ENCODE assay signal across 9 mouse cellular contexts in genomic region chrX:73718686-73719362, GRCm38 (mm10). TPM values are rescaled to one million over a fixed set of nuclear protein-coding genes. Genes with fewer than 3 reads are reported as not detected.
DNase-seq lines count a peak whose midpoint lies in the region; ATAC-seq and TF ChIP-seq lines count a peak whose summit lies in the region.
"Had no signal": no experiment of that assay in that cellular context is flagged by ENCODE, and none has a peak within 500 bp of the region (broad histone marks: within the 10 kb centered on the region; RNA-seq: fewer than 3 reads in every experiment).

No protein-coding gene starts in this region.

- no peak overlapping the region for H3K4me3 ChIP-seq in kidney, embryonic 14.5 days (ENCODE audit: low read length)
- H3K4me3 ChIP-seq in embryonic facial prominence, embryonic 15.5 days (replicated peaks), result no peak overlapping the region
- no peak overlapping the region for H3K4me3 ChIP-seq in hindbrain, postnatal 0 days (ENCODE audit: low read length)
- peak overlapping the region; percentile 70; the same call in 1 of the 2 replicates for H3K4me3 ChIP-seq in liver, embryonic 13.5 days (replicated peaks)
- no peak overlapping the region for H3K4me3 ChIP-seq in neural tube, embryonic 14.5 days (ENCODE audit: low read depth, low read length)
- H3K4me3 ChIP-seq: midbrain, embryonic 12.5 days had no signal

- TF ChIP-seq CTCF in hindbrain, postnatal 0 days (IDR thresholded peaks at IDR 0.05; ENCODE audit: low read depth), result no peak

- no peaks in the 10 kb centered on the region for H3K27me3 ChIP-seq in kidney, embryonic 14.5 days (ENCODE audit: control insufficient read depth, insufficient read depth, low read length)
- 0 out of 2 replicates have a peak, but pooled peaks cover 3% of the 10 kb centered on the region for H3K27me3 ChIP-seq in embryonic facial prominence, embryonic 15.5 days
- H3K27me3 ChIP-seq in hindbrain, postnatal 0 days (ENCODE audit: insufficient read depth, low read length), result no peaks in the 10 kb centered on the region
- no peaks in the 10 kb centered on the region for H3K27me3 ChIP-seq in liver, embryonic 13.5 days
- no peaks in the 10 kb centered on the region for H3K27me3 ChIP-seq in neural tube, embryonic 14.5 days (ENCODE audit: control insufficient read depth, insufficient read depth, low read length)
- H3K27me3 ChIP-seq: midbrain, embryonic 12.5 days had no signal

- H3K27ac ChIP-seq in kidney, embryonic 14.5 days (ENCODE audit: low read depth, low read length), result no peak overlapping the region
- H3K27ac ChIP-seq in embryonic facial prominence, embryonic 15.5 days (replicated peaks), result peak overlapping the region; percentile 39
- no peak overlapping the region for H3K27ac ChIP-seq in hindbrain, postnatal 0 days
- peak overlapping the region; percentile 21; the same call in 1 of the 2 replicates for H3K27ac ChIP-seq in liver, embryonic 13.5 days
- no peak overlapping the region for H3K27ac ChIP-seq in neural tube, embryonic 14.5 days (ENCODE audit: low read depth, low read length)
- H3K27ac ChIP-seq: midbrain, embryonic 12.5 days had no signal

- H3K36me3 ChIP-seq in kidney, embryonic 14.5 days (ENCODE audit: control insufficient read depth, insufficient read depth, low read length), result no peaks in the 10 kb centered on the region; the same call in 1 of the 2 replicates
- 0 out of 2 replicates have a peak, but pooled peaks cover 6% of the 10 kb centered on the region for H3K36me3 ChIP-seq in embryonic facial prominence, embryonic 15.5 days
- no peaks in the 10 kb centered on the region for H3K36me3 ChIP-seq in hindbrain, postnatal 0 days (ENCODE audit: insufficient read depth, low read length)
- H3K36me3 ChIP-seq in liver, embryonic 13.5 days, result 0 out of 2 replicates have a peak, but pooled peaks cover under 1% of the 10 kb centered on the region
- H3K36me3 ChIP-seq in neural tube, embryonic 14.5 days (ENCODE audit: control insufficient read depth, insufficient read depth, low read length), result no peaks in the 10 kb centered on the region
- H3K36me3 ChIP-seq: midbrain, embryonic 12.5 days had no signal

- DNase-seq in kidney, adult 11 months, result peak; percentile 27
- DNase-seq in adipocyte (ENCODE audit: low spot score), result peak; percentile 32
- DNase-seq in hindbrain, postnatal 0 days (ENCODE audit: low spot score), result peak; percentile 3
- no peak for DNase-seq in liver, embryonic 13.5 days
- DNase-seq in frontal cortex, postnatal 14 days (ENCODE audit: low spot score in 2 of 2), result no peak

- 55% methylated on average over 5 of the region's 5 CpGs for WGBS in kidney, embryonic 14.5 days
- 36% methylated on average over 5 of the region's 5 CpGs for WGBS in embryonic facial prominence, embryonic 15.5 days
- 43% methylated on average over 5 of the region's 5 CpGs for WGBS in hindbrain, postnatal 0 days
- 35% methylated on average over 5 of the region's 5 CpGs for WGBS in liver, embryonic 13.5 days (ENCODE audit: insufficient replicate concordance)
- WGBS in neural tube, embryonic 14.5 days, result 42% methylated on average over 5 of the region's 5 CpGs

- ATAC-seq in kidney, embryonic 14.5 days (ENCODE audit: low FRiP score, low TSS enrichment), result no peak
- ATAC-seq in embryonic facial prominence, embryonic 15.5 days (ENCODE audit: insufficient number of reproducible peaks, low FRiP score, low TSS enrichment, low read depth), result no peak
- no peak for ATAC-seq in hindbrain, postnatal 0 days
- no peak for ATAC-seq in liver, embryonic 13.5 days (ENCODE audit: low read depth)
- no peak for ATAC-seq in neural tube, embryonic 14.5 days (ENCODE audit: low read depth)

- no peaks in the 10 kb centered on the region for H3K9me3 ChIP-seq in kidney, embryonic 14.5 days (ENCODE audit: control insufficient read depth, low read length)
- H3K9me3 ChIP-seq in embryonic facial prominence, embryonic 15.5 days (replicated peaks), result no peaks in the 10 kb centered on the region
- no peaks in the 10 kb centered on the region for H3K9me3 ChIP-seq in hindbrain, postnatal 0 days (ENCODE audit: low read length)
- H3K9me3 ChIP-seq in liver, embryonic 13.5 days (replicated peaks), result no peaks in the 10 kb centered on the region
- no peaks in the 10 kb centered on the region for H3K9me3 ChIP-seq in neural tube, embryonic 14.5 days (ENCODE audit: control insufficient read depth, low read length)
- H3K9me3 ChIP-seq: midbrain, embryonic 12.5 days had no signal

- no peak overlapping the region for H3K9ac ChIP-seq in kidney, embryonic 14.5 days (ENCODE audit: low read depth, low read length)
- H3K9ac ChIP-seq in embryonic facial prominence, embryonic 15.5 days, result no peak overlapping the region
- no peak overlapping the region for H3K9ac ChIP-seq in hindbrain, postnatal 0 days (replicated peaks; ENCODE audit: low read length)
- peak overlapping the region; percentile 84; the same call in 1 of the 2 replicates for H3K9ac ChIP-seq in liver, embryonic 13.5 days
- H3K9ac ChIP-seq in neural tube, embryonic 14.5 days (replicated peaks; ENCODE audit: low read depth, low read length), result no peak overlapping the region
- H3K9ac ChIP-seq: midbrain, embryonic 12.5 days had no signal

- 0 out of 2 replicates have a peak, but pooled peaks cover 5% of the 10 kb centered on the region for H3K4me1 ChIP-seq in kidney, embryonic 14.5 days (ENCODE audit: control insufficient read depth, insufficient read depth, low read length)
- peaks cover 32% of the 10 kb centered on the region for H3K4me1 ChIP-seq in embryonic facial prominence, embryonic 15.5 days
- no peaks in the 10 kb centered on the region for H3K4me1 ChIP-seq in hindbrain, postnatal 0 days (ENCODE audit: insufficient read depth, low read length)
- H3K4me1 ChIP-seq in liver, embryonic 13.5 days (replicated peaks), result peaks cover 43% of the 10 kb centered on the region
- H3K4me1 ChIP-seq in neural tube, embryonic 14.5 days (ENCODE audit: control insufficient read depth, insufficient read depth, low read length), result peaks cover 17% of the 10 kb centered on the region

- H3K4me2 ChIP-seq in kidney, embryonic 14.5 days (replicated peaks; ENCODE audit: low read depth, low read length), result no peak overlapping the region; the same call in 1 of the 2 replicates
- peak overlapping the region; percentile 58 for H3K4me2 ChIP-seq in embryonic facial prominence, embryonic 15.5 days (replicated peaks)
- peak overlapping the region; percentile 21; the same call in 1 of the 2 replicates for H3K4me2 ChIP-seq in hindbrain, postnatal 0 days (ENCODE audit: low read depth, low read length)
- peak overlapping the region; percentile 83 for H3K4me2 ChIP-seq in liver, embryonic 13.5 days
- peak overlapping the region; percentile 11; the same call in 1 of the 2 replicates for H3K4me2 ChIP-seq in neural tube, embryonic 14.5 days (ENCODE audit: low read depth, low read length)
- H3K4me2 ChIP-seq: midbrain, embryonic 12.5 days had no signal

RNA-seq across cellular contexts. Expression of gene Abcd1, which starts 2.4 kb away (rescaled TPM):
- polyA plus RNA-seq in kidney, embryonic 14.5 days (2014; fragmentation: Nextera tagmentation; extraction: Ambion mirVana), result 9.3 and 12.0 TPM in 2 replicates
- polyA plus RNA-seq in embryonic facial prominence, embryonic 15.5 days (2015; fragmentation: Nextera tagmentation; extraction: Ambion mirVana), result 19.4 and 20.2 TPM in 2 replicates
- total RNA-seq in hindbrain, postnatal 0 days (2014; rRNA removed), result 16.6 and 18.0 TPM in 2 replicates
- polyA plus RNA-seq in hindbrain, postnatal 0 days (2015; fragmentation: Nextera tagmentation; extraction: Ambion mirVana), result 8.4 and 8.5 TPM in 2 replicates
- 7.2 and 7.5 TPM in 2 replicates for polyA plus RNA-seq in liver, embryonic 13.5 days (2015; fragmentation: Nextera tagmentation; extraction: Ambion mirVana)
- 9.2 and 10.2 TPM in 2 replicates for polyA plus RNA-seq in neural tube, embryonic 14.5 days (2014; fragmentation: Nextera tagmentation; extraction: Ambion mirVana)

RNA-seq across cellular contexts. Expression of gene Bcap31, which starts 2.8 kb away (rescaled TPM):
- 228 and 265 TPM in 2 replicates for polyA plus RNA-seq in kidney, embryonic 14.5 days (2014; fragmentation: Nextera tagmentation; extraction: Ambion mirVana)
- polyA plus RNA-seq in embryonic facial prominence, embryonic 15.5 days (2015; fragmentation: Nextera tagmentation; extraction: Ambion mirVana), result 254 and 265 TPM in 2 replicates
- total RNA-seq in hindbrain, postnatal 0 days (2014; rRNA removed), result 50.1 and 50.6 TPM in 2 replicates
- polyA plus RNA-seq in hindbrain, postnatal 0 days (2015; fragmentation: Nextera tagmentation; extraction: Ambion mirVana), result 150 and 157 TPM in 2 replicates
- polyA plus RNA-seq in liver, embryonic 13.5 days (2015; fragmentation: Nextera tagmentation; extraction: Ambion mirVana), result 171 and 180 TPM in 2 replicates
- polyA plus RNA-seq in neural tube, embryonic 14.5 days (2014; fragmentation: Nextera tagmentation; extraction: Ambion mirVana), result 112 and 132 TPM in 2 replicates

RNA-seq across cellular contexts. Expression of gene Plxnb3, which starts 38.1 kb away (rescaled TPM):
- polyA plus RNA-seq in kidney, embryonic 14.5 days (2014; fragmentation: Nextera tagmentation; extraction: Ambion mirVana), result 0.14 and 0.27 TPM in 2 replicates
- 1.1 and 1.6 TPM in 2 replicates for polyA plus RNA-seq in embryonic facial prominence, embryonic 15.5 days (2015; fragmentation: Nextera tagmentation; extraction: Ambion mirVana)
- 7.4 and 13.6 TPM in 2 replicates for total RNA-seq in hindbrain, postnatal 0 days (2014; rRNA removed)
- 1.8 and 2.0 TPM in 2 replicates for polyA plus RNA-seq in hindbrain, postnatal 0 days (2015; fragmentation: Nextera tagmentation; extraction: Ambion mirVana)
- polyA plus RNA-seq in liver, embryonic 13.5 days (2015; fragmentation: Nextera tagmentation; extraction: Ambion mirVana), result 0.12 and 0.16 TPM in 2 replicates
- 0.07 and 0.73 TPM in 2 replicates for polyA plus RNA-seq in neural tube, embryonic 14.5 days (2014; fragmentation: Nextera tagmentation; extraction: Ambion mirVana)

RNA-seq across cellular contexts. Expression of gene Slc6a8, which starts 45.9 kb away (rescaled TPM):
- polyA plus RNA-seq in kidney, embryonic 14.5 days (2014; fragmentation: Nextera tagmentation; extraction: Ambion mirVana), result 9.0 and 10.4 TPM in 2 replicates
- polyA plus RNA-seq in embryonic facial prominence, embryonic 15.5 days (2015; fragmentation: Nextera tagmentation; extraction: Ambion mirVana), result 8.9 and 9.7 TPM in 2 replicates
- total RNA-seq in hindbrain, postnatal 0 days (2014; rRNA removed), result 60.6 and 61.1 TPM in 2 replicates
- 7.6 and 8.2 TPM in 2 replicates for polyA plus RNA-seq in hindbrain, postnatal 0 days (2015; fragmentation: Nextera tagmentation; extraction: Ambion mirVana)
- polyA plus RNA-seq in liver, embryonic 13.5 days (2015; fragmentation: Nextera tagmentation; extraction: Ambion mirVana), result 0.38 and 0.41 TPM in 2 replicates
- 9.7 and 11.6 TPM in 2 replicates for polyA plus RNA-seq in neural tube, embryonic 14.5 days (2014; fragmentation: Nextera tagmentation; extraction: Ambion mirVana)

RNA-seq across cellular contexts. Expression of gene Srpk3, which starts 55.4 kb away (rescaled TPM):
- 2.9 and 4.7 TPM in 2 replicates for polyA plus RNA-seq in kidney, embryonic 14.5 days (2014; fragmentation: Nextera tagmentation; extraction: Ambion mirVana)
- polyA plus RNA-seq in embryonic facial prominence, embryonic 15.5 days (2015; fragmentation: Nextera tagmentation; extraction: Ambion mirVana), result 35.3 and 49.9 TPM in 2 replicates
- total RNA-seq in hindbrain, postnatal 0 days (2014; rRNA removed), result 1.8 and 2.1 TPM in 2 replicates
- polyA plus RNA-seq in hindbrain, postnatal 0 days (2015; fragmentation: Nextera tagmentation; extraction: Ambion mirVana), result 2.7 and 2.9 TPM in 2 replicates
- polyA plus RNA-seq in liver, embryonic 13.5 days (2015; fragmentation: Nextera tagmentation; extraction: Ambion mirVana), result 0.71 and 0.83 TPM in 2 replicates
- polyA plus RNA-seq in neural tube, embryonic 14.5 days (2014; fragmentation: Nextera tagmentation; extraction: Ambion mirVana), result 1.2 and 2.4 TPM in 2 replicates

Comparison
In these comparisons a context has a peak if more than half of its experiments do, and no peak if none do; other contexts are left out.
1. DNase-seq: peak in kidney, adult 11 months (single experiment), adipocyte (single experiment) and hindbrain, postnatal 0 days (single experiment); none in liver, embryonic 13.5 days (single experiment) and frontal cortex, postnatal 14 days (0 of 2).
2. H3K27ac ChIP-seq: peak in embryonic facial prominence, embryonic 15.5 days (single experiment) and liver, embryonic 13.5 days (single experiment); none in kidney, embryonic 14.5 days (single experiment), hindbrain, postnatal 0 days (single experiment) and neural tube, embryonic 14.5 days (single experiment).